Comparison of ENCODE assay signal across 20 mouse cellular contexts in the genomic region with DNA sequence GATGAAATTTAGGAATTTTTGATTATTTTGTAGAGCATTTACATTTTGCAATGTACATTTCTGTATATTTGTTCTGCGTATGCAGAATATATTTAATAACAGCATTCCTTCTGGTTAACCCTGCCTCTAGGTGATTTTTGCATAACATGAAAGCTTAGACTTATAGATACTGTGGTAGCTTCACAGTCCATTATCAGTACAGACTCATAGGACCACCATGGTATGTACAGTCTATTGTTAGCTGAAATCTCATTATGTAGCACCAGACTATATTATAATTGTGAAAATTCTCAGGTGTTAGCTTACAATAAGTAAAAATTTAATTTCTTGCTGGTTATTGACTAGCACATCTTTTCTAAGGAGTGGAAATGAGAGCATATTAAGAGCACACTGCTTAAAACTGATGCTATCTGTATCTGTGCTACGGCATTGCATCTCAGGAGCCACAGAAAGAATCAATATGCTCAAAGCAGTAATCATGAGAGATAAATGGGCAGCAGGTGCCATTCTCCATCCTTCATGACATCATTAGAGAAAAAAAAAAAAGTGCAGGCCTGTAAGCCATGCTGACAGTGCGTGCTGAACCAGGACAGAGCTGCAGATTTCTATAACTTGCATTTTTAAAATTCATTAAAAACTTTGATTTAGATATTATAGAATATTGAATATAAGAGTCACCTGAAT.
DNase-seq lines count a peak whose midpoint lies in the region; ATAC-seq and TF ChIP-seq lines count a peak whose summit lies in the region.
"Had no signal": no experiment of that assay in that cellular context is flagged by ENCODE, and none has a peak within 500 bp of the region (broad histone marks: within the 10 kb centered on the region; RNA-seq: fewer than 3 reads in every experiment).

No protein-coding gene starts in this region.

- no peak overlapping the region for H3K27ac ChIP-seq in hindbrain, embryonic 11.5 days (ENCODE audit: low read depth, low read length)
- H3K27ac ChIP-seq in hindbrain, embryonic 13.5 days, result no peak overlapping the region
- no peak overlapping the region for H3K27ac ChIP-seq in midbrain, embryonic 11.5 days (ENCODE audit: low read depth, low read length)
- no peak overlapping the region for H3K27ac ChIP-seq in midbrain, embryonic 10.5 days (replicated peaks)
- no peak overlapping the region for H3K27ac ChIP-seq in midbrain, embryonic 13.5 days
- no peak overlapping the region for H3K27ac ChIP-seq in midbrain, postnatal 0 days (ENCODE audit: low read depth, low read length)
- H3K27ac ChIP-seq: embryonic facial prominence, embryonic 10.5 days; embryonic facial prominence, embryonic 12.5 days; forebrain, embryonic 13.5 days; forebrain, embryonic 15.5 days had no signal

- no peaks in the 10 kb centered on the region for H3K4me1 ChIP-seq in hindbrain, embryonic 11.5 days (replicated peaks; ENCODE audit: control insufficient read depth, insufficient read depth, low read length)
- no peaks in the 10 kb centered on the region for H3K4me1 ChIP-seq in hindbrain, embryonic 13.5 days (replicated peaks)
- H3K4me1 ChIP-seq in midbrain, embryonic 11.5 days (ENCODE audit: control insufficient read depth, insufficient read depth, low read length), result no peaks in the 10 kb centered on the region
- H3K4me1 ChIP-seq in midbrain, embryonic 10.5 days, result no peaks in the 10 kb centered on the region
- no peaks in the 10 kb centered on the region for H3K4me1 ChIP-seq in midbrain, embryonic 13.5 days (replicated peaks)
- H3K4me1 ChIP-seq in midbrain, postnatal 0 days (ENCODE audit: insufficient read depth, low read length), result no peaks in the 10 kb centered on the region
- H3K4me1 ChIP-seq: embryonic facial prominence, embryonic 10.5 days; embryonic facial prominence, embryonic 12.5 days; forebrain, embryonic 13.5 days; forebrain, embryonic 15.5 days had no signal

- ATAC-seq in hindbrain, embryonic 11.5 days (ENCODE audit: low FRiP score), result peak; percentile 59
- ATAC-seq in hindbrain, embryonic 13.5 days (ENCODE audit: low FRiP score), result no peak
- peak; percentile 64; the same call in 1 of the 2 replicates for ATAC-seq in midbrain, embryonic 11.5 days (ENCODE audit: low FRiP score)
- ATAC-seq in midbrain, embryonic 13.5 days, result 0 out of 2 replicates have a peak, but pooled peaks have one; percentile 58
- ATAC-seq in midbrain, postnatal 0 days (ENCODE audit: low FRiP score), result no peak
- ATAC-seq: forebrain, embryonic 13.5 days; forebrain, embryonic 15.5 days had no signal

- no peaks in the 10 kb centered on the region for H3K27me3 ChIP-seq in hindbrain, embryonic 11.5 days (ENCODE audit: control insufficient read depth, insufficient read depth, low read length)
- H3K27me3 ChIP-seq in hindbrain, embryonic 13.5 days, result no peaks in the 10 kb centered on the region
- H3K27me3 ChIP-seq in midbrain, embryonic 11.5 days (ENCODE audit: control insufficient read depth, insufficient read depth, low read length), result no peaks in the 10 kb centered on the region
- no peaks in the 10 kb centered on the region for H3K27me3 ChIP-seq in midbrain, embryonic 10.5 days (ENCODE audit: low read depth, poor library complexity, severe bottlenecking)
- H3K27me3 ChIP-seq in midbrain, embryonic 13.5 days, result no peaks in the 10 kb centered on the region
- H3K27me3 ChIP-seq in midbrain, postnatal 0 days (ENCODE audit: insufficient read depth, low read length), result no peaks in the 10 kb centered on the region
- H3K27me3 ChIP-seq: embryonic facial prominence, embryonic 12.5 days; forebrain, embryonic 13.5 days; forebrain, embryonic 15.5 days had no signal

- TF ChIP-seq CTCF in midbrain, postnatal 0 days (IDR thresholded peaks at IDR 0.05), result no peak
- TF ChIP-seq CTCF in brain, embryonic 14.5 days (IDR thresholded peaks at IDR 0.05; ENCODE audit: borderline replicate concordance, extremely low read depth, insufficient read depth, insufficient read length), result no peak

- no peak for DNase-seq in hindbrain, embryonic 11.5 days (ENCODE audit: low spot score)
- DNase-seq in midbrain, embryonic 11.5 days (ENCODE audit: low spot score, missing footprints), result peak; percentile 81
- DNase-seq in midbrain, embryonic 10.5 days (ENCODE audit: low spot score), result no peak
- no peak for DNase-seq in midbrain, postnatal 0 days (ENCODE audit: low spot score)
- peak; percentile 19 for DNase-seq in brain, embryonic 14.5 days (ENCODE audit: low read depth)
- DNase-seq in layer of hippocampus, postnatal 36 days, result no peak
- DNase-seq: adrenal gland, adult 2 months; adrenal gland, postnatal 10 days; adrenal gland, postnatal 25 days; cerebellum, adult 11-12 months; cerebellum, adult 2 months; cerebellum, adult 9-10 months; cerebellum, postnatal 10 days; cerebellum, postnatal 25 days had no signal

- no peak overlapping the region for H3K9ac ChIP-seq in hindbrain, embryonic 11.5 days (ENCODE audit: low read depth, low read length)
- no peak overlapping the region for H3K9ac ChIP-seq in hindbrain, embryonic 13.5 days
- H3K9ac ChIP-seq in midbrain, embryonic 11.5 days (ENCODE audit: low read length), result no peak overlapping the region
- no peak overlapping the region for H3K9ac ChIP-seq in midbrain, embryonic 13.5 days (replicated peaks)
- H3K9ac ChIP-seq in midbrain, postnatal 0 days (replicated peaks; ENCODE audit: low read length, poor library complexity, severe bottlenecking), result no peak overlapping the region
- H3K9ac ChIP-seq: embryonic facial prominence, embryonic 12.5 days; forebrain, embryonic 13.5 days; forebrain, embryonic 15.5 days had no signal

- H3K9me3 ChIP-seq in hindbrain, embryonic 11.5 days (ENCODE audit: control insufficient read depth, low read length), result no peaks in the 10 kb centered on the region
- no peaks in the 10 kb centered on the region for H3K9me3 ChIP-seq in hindbrain, embryonic 13.5 days
- H3K9me3 ChIP-seq in midbrain, embryonic 11.5 days (ENCODE audit: control insufficient read depth, low read length), result no peaks in the 10 kb centered on the region
- H3K9me3 ChIP-seq in midbrain, embryonic 10.5 days (replicated peaks), result no peaks in the 10 kb centered on the region
- no peaks in the 10 kb centered on the region for H3K9me3 ChIP-seq in midbrain, embryonic 13.5 days
- no peaks in the 10 kb centered on the region for H3K9me3 ChIP-seq in midbrain, postnatal 0 days (ENCODE audit: low read length)
- H3K9me3 ChIP-seq: embryonic facial prominence, embryonic 10.5 days; embryonic facial prominence, embryonic 12.5 days; forebrain, embryonic 13.5 days; forebrain, embryonic 15.5 days had no signal

- WGBS in hindbrain, embryonic 11.5 days, result 85% methylated on average over 3 of the region's 3 CpGs
- WGBS in hindbrain, embryonic 13.5 days, result 68% methylated on average over 3 of the region's 3 CpGs
- 84% methylated on average over 3 of the region's 3 CpGs for WGBS in midbrain, embryonic 11.5 days
- 93% methylated on average over 3 of the region's 3 CpGs for WGBS in midbrain, embryonic 10.5 days
- WGBS in midbrain, embryonic 13.5 days, result 79% methylated on average over 3 of the region's 3 CpGs
- WGBS in midbrain, postnatal 0 days, result 89% methylated on average over 3 of the region's 3 CpGs

- no peak overlapping the region for H3K4me3 ChIP-seq in hindbrain, embryonic 11.5 days (ENCODE audit: low read depth, low read length)
- H3K4me3 ChIP-seq in hindbrain, embryonic 13.5 days, result no peak overlapping the region
- H3K4me3 ChIP-seq in midbrain, embryonic 11.5 days (ENCODE audit: low read depth, low read length), result no peak overlapping the region
- H3K4me3 ChIP-seq in midbrain, embryonic 10.5 days, result no peak overlapping the region
- H3K4me3 ChIP-seq in midbrain, embryonic 13.5 days (replicated peaks), result no peak overlapping the region
- H3K4me3 ChIP-seq in midbrain, postnatal 0 days (ENCODE audit: low read depth, low read length), result no peak overlapping the region
- H3K4me3 ChIP-seq: embryonic facial prominence, embryonic 10.5 days; embryonic facial prominence, embryonic 12.5 days; forebrain, embryonic 13.5 days; forebrain, embryonic 15.5 days had no signal

- H3K4me2 ChIP-seq in hindbrain, embryonic 11.5 days (replicated peaks; ENCODE audit: low read depth, low read length), result no peak overlapping the region
- H3K4me2 ChIP-seq in hindbrain, embryonic 13.5 days, result no peak overlapping the region
- no peak overlapping the region for H3K4me2 ChIP-seq in midbrain, embryonic 11.5 days
- H3K4me2 ChIP-seq in midbrain, embryonic 13.5 days (replicated peaks), result no peak overlapping the region
- no peak overlapping the region for H3K4me2 ChIP-seq in midbrain, postnatal 0 days (ENCODE audit: low read depth, low read length, poor library complexity, severe bottlenecking)
- H3K4me2 ChIP-seq: embryonic facial prominence, embryonic 12.5 days; forebrain, embryonic 13.5 days; forebrain, embryonic 15.5 days had no signal

- H3K36me3 ChIP-seq in hindbrain, embryonic 11.5 days (ENCODE audit: control insufficient read depth, insufficient read depth, low read length), result no peaks in the 10 kb centered on the region
- no peaks in the 10 kb centered on the region for H3K36me3 ChIP-seq in hindbrain, embryonic 13.5 days
- no peaks in the 10 kb centered on the region for H3K36me3 ChIP-seq in midbrain, embryonic 11.5 days (ENCODE audit: control insufficient read depth, insufficient read depth, low read length)
- no peaks in the 10 kb centered on the region for H3K36me3 ChIP-seq in midbrain, embryonic 10.5 days
- H3K36me3 ChIP-seq in midbrain, embryonic 13.5 days, result no peaks in the 10 kb centered on the region
- no peaks in the 10 kb centered on the region for H3K36me3 ChIP-seq in midbrain, postnatal 0 days (ENCODE audit: insufficient read depth, low read length)
- H3K36me3 ChIP-seq: embryonic facial prominence, embryonic 10.5 days; embryonic facial prominence, embryonic 12.5 days; forebrain, embryonic 15.5 days had no signal

- no peak for TF ChIP-seq POLR2A in brain, embryonic 14.5 days (IDR thresholded peaks at IDR 0.05; ENCODE audit: borderline replicate concordance, extremely low read depth, insufficient read depth, insufficient read length, poor library complexity, severe bottlenecking)

Comparison
In these comparisons a context has a peak if more than half of its experiments do, and no peak if none do; other contexts are left out.
1. ATAC-seq: peak in hindbrain, embryonic 11.5 days (single experiment), midbrain, embryonic 11.5 days (single experiment) and midbrain, embryonic 13.5 days (single experiment); none in hindbrain, embryonic 13.5 days (single experiment) and midbrain, postnatal 0 days (single experiment).
2. DNase-seq: peak in midbrain, embryonic 11.5 days (single experiment) and brain, embryonic 14.5 days (single experiment); none in hindbrain, embryonic 11.5 days (single experiment), midbrain, embryonic 10.5 days (single experiment), midbrain, postnatal 0 days (single experiment) and layer of hippocampus, postnatal 36 days (0 of 2).